Mouse (Mus musculus): ENCODE measurements around the gene Pfdn2. TPM values are rescaled to one million over a fixed set of nuclear protein-coding genes. Genes with fewer than 3 reads are reported as not detected.

The Pfdn2 gene
- total RNA-seq, 2 experiments from 2014 or later = 86.7 to 93.6 TPM

- intact Hi-C loops (cut with DNase I; ENCODE audit: low total_unique reads) = no loop called here
- DNase-seq = no peak
Measured at GRCm38 (mm10) chr1:171348665-171349064, 3.2 kb downstream of the Pfdn2 start.

GRCm38 (mm10) chr1:171349210-171349609 lies 3.7 kb downstream of the Pfdn2 start:
- intact Hi-C loops (cut with DNase I; ENCODE audit: low total_unique reads) = no loop called here
- DNase-seq = no peak

- DNase-seq = no peak
- intact Hi-C loops (cut with DNase I; ENCODE audit: low total_unique reads) = loop anchor here (2.0 kb wide), 1 partner anchor 35 kb away; no protein-coding TSS in a partner anchor
Measured at GRCm38 (mm10) chr1:171355812-171356340, 10.4 kb downstream of the Pfdn2 start.

- intact Hi-C loops (cut with DNase I; ENCODE audit: low total_unique reads) = loop anchor here (2.0 kb wide), 1 partner anchor 36 kb away; no protein-coding TSS in a partner anchor
- DNase-seq = no peak
Measured at GRCm38 (mm10) chr1:171356814-171357213, 11.3 kb downstream of the Pfdn2 start.

GRCm38 (mm10) chr1:171358421-171358820 lies 13.0 kb downstream of the Pfdn2 start:
- no peak for DNase-seq
- intact Hi-C loops (cut with DNase I; ENCODE audit: low total_unique reads) = no loop called here

GRCm38 (mm10) chr1:171360253-171360652 lies 14.8 kb downstream of the Pfdn2 start:
- peak; percentile 31 for DNase-seq
- intact Hi-C loops (cut with DNase I; ENCODE audit: low total_unique reads) = loop anchor here (2.0 kb wide), 1 partner anchor 117 kb away; no protein-coding TSS in a partner anchor

GRCm38 (mm10) chr1:171360656-171361055 lies 15.2 kb downstream of the Pfdn2 start, which contains the start of gene Klhdc9:
TSS of gene Klhdc9 (minus strand) at chr1:171360798.
- intact Hi-C loops (cut with DNase I; ENCODE audit: low total_unique reads) = loop anchor here (2.0 kb wide), 1 partner anchor 116 kb away; no protein-coding TSS in a partner anchor
- peak; percentile 88 for DNase-seq

- DNase-seq = peak; percentile 65
- intact Hi-C loops (cut with DNase I; ENCODE audit: low total_unique reads) = loop anchor here (2.0 kb wide), 1 partner anchor 115 kb away; no protein-coding TSS in a partner anchor
Measured at GRCm38 (mm10) chr1:171361106-171362103, 15.9 kb downstream of the Pfdn2 start.

GRCm38 (mm10) chr1:171365934-171366333 lies 20.5 kb downstream of the Pfdn2 start:
- no peak for DNase-seq
- intact Hi-C loops (cut with DNase I; ENCODE audit: low total_unique reads) = no loop called here

GRCm38 (mm10) chr1:171369845-171370556 lies 24.5 kb downstream of the Pfdn2 start, which contains the start of gene Nectin4:
TSS of gene Nectin4 (plus strand) at chr1:171370099.
- DNase-seq = no peak
- intact Hi-C loops (cut with DNase I; ENCODE audit: low total_unique reads) = no loop called here

- no peak for DNase-seq
- intact Hi-C loops (cut with DNase I; ENCODE audit: low total_unique reads) = no loop called here
Measured at GRCm38 (mm10) chr1:171372880-171373279, 27.4 kb downstream of the Pfdn2 start.

GRCm38 (mm10) chr1:171373946-171374345 lies 28.5 kb downstream of the Pfdn2 start:
- DNase-seq = no peak
- intact Hi-C loops (cut with DNase I; ENCODE audit: low total_unique reads) = no loop called here

GRCm38 (mm10) chr1:171375646-171376097 lies 30.2 kb downstream of the Pfdn2 start:
- intact Hi-C loops (cut with DNase I; ENCODE audit: low total_unique reads) = no loop called here
- no peak for DNase-seq

GRCm38 (mm10) chr1:171378298-171378697 lies 32.8 kb downstream of the Pfdn2 start:
- intact Hi-C loops (cut with DNase I; ENCODE audit: low total_unique reads) = no loop called here
- no peak for DNase-seq

- intact Hi-C loops (cut with DNase I; ENCODE audit: low total_unique reads) = loop anchor here (10.0 kb wide), 1 partner anchor 185 kb away; no protein-coding TSS in a partner anchor
- peak; percentile 78 for DNase-seq
Measured at GRCm38 (mm10) chr1:171379935-171380599, 34.6 kb downstream of the Pfdn2 start.

- DNase-seq = no peak
- intact Hi-C loops (cut with DNase I; ENCODE audit: low total_unique reads) = loop anchor here (10.0 kb wide), 1 partner anchor 183 kb away; no protein-coding TSS in a partner anchor
Measured at GRCm38 (mm10) chr1:171382096-171382620, 36.7 kb downstream of the Pfdn2 start.

GRCm38 (mm10) chr1:171384361-171384760 lies 38.9 kb downstream of the Pfdn2 start:
- intact Hi-C loops (cut with DNase I; ENCODE audit: low total_unique reads) = loop anchor here (10.0 kb wide), 1 partner anchor 180 kb away; no protein-coding TSS in a partner anchor
- DNase-seq = no peak

- no peak for DNase-seq
- intact Hi-C loops (cut with DNase I; ENCODE audit: low total_unique reads) = loop anchor here (10.0 kb wide), 1 partner anchor 180 kb away; no protein-coding TSS in a partner anchor
Measured at GRCm38 (mm10) chr1:171385171-171385570, 39.7 kb downstream of the Pfdn2 start.

Data from gastrocnemius, postnatal 14 days (tissue).